Mouse (Mus musculus) lung, embryonic 16.5 days (tissue): Measurements from ENCODE around the gene Gm20431. TPM values are rescaled to one million over a fixed set of nuclear protein-coding genes. Genes with fewer than 3 reads are reported as not detected.
A peak's percentile ranks its signal among the peaks of the same experiment; 100 is the strongest.

Source experiments
- ATAC-seq: fragments of 200-750 bp; cut with Nextera tagmentation; 2 replicates; pipeline ENCODE4 v1.8.0; 2017; ENCODE audit warnings: low read depth, mild to moderate bottlenecking, moderate library complexity
- H3K27ac ChIP-seq: fragments of 300-500 bp; sonication (generic); 2 replicates; pipeline ENCODE4 v1.5.1; 2014; ENCODE audit warnings: mild to moderate bottlenecking, control low read depth, low read length
- H3K27me3 ChIP-seq: fragments of 300-500 bp; sonication (generic); 2 replicates; pipeline ENCODE4 v1.6.1; 2014; ENCODE audit warnings: low read depth, low read length, mixed read lengths; ENCODE audit not compliant: control insufficient read depth, insufficient read depth
- H3K36me3 ChIP-seq: fragments of 300-500 bp; sonication (generic); 2 replicates; pipeline ENCODE4 v1.6.1; 2014; ENCODE audit warnings: low read length; ENCODE audit not compliant: control insufficient read depth, insufficient read depth
- H3K4me1 ChIP-seq: fragments of 300-500 bp; sonication (generic); replicated peaks from 2 replicates; pipeline ENCODE4 v1.6.1; 2014; ENCODE audit warnings: low read length, mixed read lengths; ENCODE audit not compliant: control insufficient read depth, insufficient read depth
- H3K4me2 ChIP-seq: fragments of 300-500 bp; sonication (generic); 2 replicates; pipeline ENCODE4 v1.6.1; 2014; ENCODE audit warnings: low read depth, low read length, control low read depth
- H3K4me3 ChIP-seq: fragments of 300-500 bp; sonication (generic); 2 replicates; pipeline ENCODE4 v1.5.1; 2014; ENCODE audit warnings: mild to moderate bottlenecking, low read length, control low read depth
- H3K9ac ChIP-seq: fragments of 300-500 bp; sonication (generic); 2 replicates; pipeline ENCODE4 v1.6.1; 2014; ENCODE audit warnings: low read length, control low read depth
- H3K9me3 ChIP-seq: fragments of 300-500 bp; sonication (generic); 2 replicates; pipeline ENCODE4 v1.6.1; 2016; ENCODE audit warnings: low read length; ENCODE audit not compliant: control insufficient read depth
- WGBS: fragments of 180-500 bp; shearing (Covaris S2); extraction: QIAGEN DNeasy Blood & Tissue Kit; methylation state at CpG from one replicate; pipeline ENCODE4 v1.1.7; 2014; 5-methylcytosine and 5-hydroxymethylcytosine counted together
- polyA plus RNA-seq: library from polyadenylated mRNA; unstranded; fragments of >200 nt; fragmentation: Nextera tagmentation; extraction: Ambion mirVana; gene quantifications from 2 replicates; pipeline ENCODE4 v1.2.1, GENCODE M21; 2015

The Gm20431 gene
- polyA plus RNA-seq, 1 experiment from 2014 or later = 8.4 TPM

DNA sequence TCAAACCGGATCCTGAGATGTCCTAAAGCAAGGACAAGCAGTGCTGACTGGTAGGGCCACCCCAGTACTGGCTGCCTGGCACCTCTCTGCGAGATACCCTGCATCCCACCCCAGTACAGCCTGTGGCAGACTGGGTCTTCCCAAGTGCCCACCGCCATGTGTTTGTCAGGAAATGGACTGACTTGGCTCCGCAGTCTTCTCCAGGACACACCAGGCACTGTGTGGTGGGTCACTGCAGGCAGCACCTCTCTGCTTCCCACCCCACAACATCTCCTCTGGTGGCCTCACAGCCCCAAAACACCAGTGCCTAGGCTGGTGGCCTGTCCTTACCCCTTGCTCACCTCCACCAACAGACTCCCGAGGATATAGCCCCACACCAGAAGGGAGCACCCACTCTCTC lies 30.9 kb downstream of the Gm20431 start:
- Histone ChIP-seq H3K9ac (peak overlapping the region; percentile 94), H3K27me3 (no peaks in the 10 kb centered on the region), H3K9me3 (no peaks in the 10 kb centered on the region), H3K4me3 (peak overlapping the region; percentile 85), H3K4me1 (peaks cover 43% of the 10 kb centered on the region), H3K36me3 (peaks cover 3% of the 10 kb centered on the region; the same call in 1 of the 2 replicates), H3K27ac (peak overlapping the region; percentile 44), H3K4me2 (peak overlapping the region; percentile 90)
- 48% methylated on average over 5 of the region's 5 CpGs for WGBS
- no peak for ATAC-seq

DNA sequence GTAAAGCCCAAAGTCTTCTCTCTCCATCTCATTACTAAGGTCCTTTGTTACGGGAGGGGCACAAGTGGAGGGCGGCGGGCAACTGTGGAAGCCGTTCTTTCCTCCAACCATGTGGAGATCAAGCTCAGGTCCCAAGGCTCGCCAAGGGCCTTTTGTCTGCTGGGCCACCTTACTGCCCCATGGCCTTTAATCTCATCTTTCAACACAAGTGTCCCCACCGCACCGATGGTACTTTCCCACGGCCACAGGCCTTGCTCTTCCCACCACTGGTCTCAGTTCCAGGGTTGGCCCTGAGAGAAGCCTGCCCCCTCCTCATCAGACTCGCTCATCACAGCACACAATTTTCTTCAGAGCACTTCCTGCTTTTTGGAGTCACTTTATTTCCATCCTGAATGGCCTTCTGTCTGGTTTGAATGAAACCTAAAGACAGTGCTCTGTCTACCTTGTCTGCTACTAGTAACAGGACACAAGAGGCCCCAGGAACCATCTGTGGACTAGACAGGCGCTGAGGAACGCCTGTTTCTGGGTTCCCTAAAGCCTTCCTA lies 31.6 kb downstream of the Gm20431 start:
- WGBS = 72% methylated on average over 11 of the region's 11 CpGs
- H3K9ac ChIP-seq = peak overlapping the region; percentile 94
- peak overlapping the region; percentile 42; the same call in 1 of the 2 replicates for H3K27ac ChIP-seq
- peaks cover 3% of the 10 kb centered on the region; the same call in 1 of the 2 replicates for H3K36me3 ChIP-seq
- no peak for ATAC-seq
- peak overlapping the region; percentile 20 for H3K4me3 ChIP-seq
- H3K4me1 ChIP-seq = peaks cover 43% of the 10 kb centered on the region
- H3K9me3 ChIP-seq = no peaks in the 10 kb centered on the region
- H3K27me3 ChIP-seq = no peaks in the 10 kb centered on the region
- H3K4me2 ChIP-seq = peak overlapping the region; percentile 90; the same call in 1 of the 2 replicates

DNA sequence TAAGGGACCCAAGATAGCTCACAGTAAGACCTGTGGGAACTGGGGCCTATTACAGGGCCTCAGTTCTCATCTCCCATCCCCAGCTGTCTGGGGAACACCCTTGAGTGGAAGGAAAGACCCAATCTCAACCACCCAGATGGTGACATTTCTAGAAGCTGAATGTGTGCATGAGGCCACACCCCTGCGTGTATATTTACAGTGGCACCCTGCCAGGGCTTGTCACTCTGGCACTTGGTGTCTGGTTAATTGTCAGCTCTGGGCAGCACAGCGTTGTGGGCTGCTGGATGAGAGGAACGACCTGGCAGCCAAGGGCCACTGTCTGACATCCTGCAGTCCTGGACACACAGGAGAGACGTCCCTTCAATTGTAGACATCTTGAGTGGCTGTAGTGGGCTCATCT lies 32.4 kb downstream of the Gm20431 start:
- Histone ChIP-seq H3K9ac (peak overlapping the region; percentile 1; the same call in 1 of the 2 replicates), H3K27me3 (no peaks in the 10 kb centered on the region), H3K4me1 (peaks cover 40% of the 10 kb centered on the region), H3K36me3 (peaks cover 3% of the 10 kb centered on the region; the same call in 1 of the 2 replicates), H3K4me3 (no peak overlapping the region), H3K9me3 (no peaks in the 10 kb centered on the region), H3K4me2 (no peak overlapping the region), H3K27ac (peak overlapping the region; percentile 2; the same call in 1 of the 2 replicates)
- 6% methylated on average over 4 of the region's 4 CpGs for WGBS
- ATAC-seq = no peak

DNA sequence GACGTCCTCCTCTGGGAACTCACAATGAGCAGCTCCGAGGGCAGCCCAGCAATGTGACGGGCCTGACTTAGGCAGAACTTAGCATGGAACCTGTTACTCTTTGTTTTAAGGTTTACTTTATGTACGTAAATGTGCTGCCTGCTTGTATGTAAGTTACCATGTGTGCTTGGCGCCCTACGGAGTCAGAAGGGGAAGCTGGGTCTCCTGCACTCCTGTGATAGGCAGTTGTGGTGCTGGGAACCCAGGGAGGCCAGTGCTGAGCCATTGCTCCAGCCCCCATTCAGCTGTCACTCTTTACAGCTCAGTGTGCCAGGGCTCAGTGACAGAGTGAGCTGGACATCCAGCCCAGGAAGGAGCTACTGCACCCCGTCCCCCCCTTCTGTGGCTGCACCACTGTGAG lies 34.3 kb downstream of the Gm20431 start:
- peaks cover 33% of the 10 kb centered on the region for H3K4me1 ChIP-seq
- whole genome bisulfite sequencing = 81% methylated on average over 7 of the region's 7 CpGs

DNA sequence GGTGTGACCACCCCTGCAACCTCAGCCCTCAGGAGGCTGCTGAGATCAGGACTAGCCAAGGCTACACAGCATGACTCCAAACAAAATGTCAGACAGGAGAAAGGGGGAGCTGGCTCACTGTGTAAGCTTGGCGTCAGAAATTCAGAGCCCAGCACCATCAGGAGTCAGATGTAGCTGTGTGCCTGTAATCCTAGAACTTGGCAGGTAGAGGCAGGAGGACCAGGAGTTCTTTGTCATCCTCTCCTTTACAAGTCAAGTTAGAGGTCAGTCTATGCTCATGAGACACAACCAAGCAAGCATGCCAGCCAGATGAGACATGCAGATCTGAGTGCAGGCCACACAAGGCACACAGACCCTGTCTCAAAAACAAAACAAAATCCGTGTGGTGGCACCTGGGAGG lies 35.6 kb downstream of the Gm20431 start:
- H3K9me3 ChIP-seq = no peaks in the 10 kb centered on the region
- no peak overlapping the region for H3K4me3 ChIP-seq
- H3K27me3 ChIP-seq = no peaks in the 10 kb centered on the region
- H3K4me1 ChIP-seq = peaks cover 33% of the 10 kb centered on the region
- no peak overlapping the region; the same call in 1 of the 2 replicates for H3K9ac ChIP-seq
- no peak overlapping the region for H3K27ac ChIP-seq
- 38% methylated on average over 2 of the region's 2 CpGs for WGBS
- peaks cover 3% of the 10 kb centered on the region; the same call in 1 of the 2 replicates for H3K36me3 ChIP-seq
- H3K4me2 ChIP-seq = no peak overlapping the region
- no peak for ATAC-seq

More for the DNA sequence above, 34.3 kb downstream of the Gm20431 start:
- peaks cover 3% of the 10 kb centered on the region; the same call in 1 of the 2 replicates for H3K36me3 ChIP-seq
- H3K9me3 ChIP-seq = no peaks in the 10 kb centered on the region
- H3K27me3 ChIP-seq = no peaks in the 10 kb centered on the region
- H3K9ac ChIP-seq = no peak overlapping the region
- no peak overlapping the region for H3K4me2 ChIP-seq
- H3K4me3 ChIP-seq = no peak overlapping the region
- no peak for ATAC-seq
- H3K27ac ChIP-seq = no peak overlapping the region

DNA sequence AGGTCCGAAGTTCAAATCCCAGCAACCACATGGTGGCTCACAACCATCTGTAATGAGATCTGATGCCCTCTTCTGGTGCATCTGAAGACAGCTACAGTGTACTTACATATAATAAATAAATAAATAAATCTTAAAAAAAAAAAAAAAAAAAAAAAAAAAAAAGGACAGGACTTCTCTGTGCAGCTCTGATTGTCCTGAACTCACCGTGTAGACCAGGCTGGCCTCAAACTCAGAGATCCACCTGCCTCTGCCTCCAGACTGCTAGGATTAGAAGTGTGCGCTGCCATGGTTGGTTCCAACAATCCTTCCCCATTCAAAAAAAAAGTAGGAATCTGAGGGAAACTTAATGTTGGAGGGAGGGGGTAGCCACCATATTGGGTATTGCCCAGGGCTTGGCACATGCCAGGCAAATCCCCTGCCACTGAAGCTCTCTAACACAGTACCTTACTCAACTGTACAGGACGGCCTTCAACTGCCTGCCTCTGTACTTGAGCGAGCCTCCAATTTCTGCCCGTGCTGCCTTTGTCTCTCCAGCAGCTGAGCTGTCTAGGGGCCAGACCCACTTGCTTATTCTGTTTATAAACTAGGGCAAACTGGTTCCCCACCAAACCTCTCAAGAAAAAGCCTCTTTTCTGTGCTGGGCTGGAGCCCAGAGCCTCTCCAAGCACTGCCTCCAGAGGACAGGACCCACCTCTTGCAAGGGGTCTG lies 36.8 kb downstream of the Gm20431 start:
- Histone ChIP-seq H3K4me2 (no peak overlapping the region), H3K27me3 (no peaks in the 10 kb centered on the region), H3K4me3 (no peak overlapping the region), H3K27ac (no peak overlapping the region), H3K9me3 (no peaks in the 10 kb centered on the region), H3K4me1 (peaks cover 22% of the 10 kb centered on the region), H3K9ac (no peak overlapping the region), H3K36me3 (peaks cover 3% of the 10 kb centered on the region; the same call in 1 of the 2 replicates)
- ATAC-seq = no peak
- WGBS = 90% methylated on average over 5 of the region's 6 CpGs

DNA sequence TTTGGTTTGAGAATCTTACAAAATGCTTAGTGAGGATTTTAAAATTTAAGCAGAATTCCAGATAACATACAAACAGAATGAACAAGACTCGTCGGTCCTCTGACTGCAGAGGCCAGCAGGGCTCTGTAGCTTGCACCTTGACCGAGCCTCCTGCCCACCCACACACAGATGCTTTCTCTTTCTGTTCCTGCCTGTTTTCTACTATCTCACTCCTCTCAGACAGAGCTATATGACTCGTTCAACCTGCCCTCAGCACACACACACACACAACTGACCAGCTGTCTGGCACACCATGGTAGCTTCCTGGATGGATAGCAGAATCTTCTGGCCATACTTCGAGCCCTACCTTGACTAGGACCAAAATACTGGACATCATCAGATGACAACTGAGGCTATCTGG lies 38.3 kb downstream of the Gm20431 start:
- Histone ChIP-seq H3K9me3 (no peaks in the 10 kb centered on the region), H3K27ac (no peak overlapping the region), H3K4me3 (no peak overlapping the region), H3K9ac (no peak overlapping the region), H3K4me1 (peaks cover 6% of the 10 kb centered on the region), H3K36me3 (peaks cover 3% of the 10 kb centered on the region; the same call in 1 of the 2 replicates), H3K4me2 (no peak overlapping the region), H3K27me3 (no peaks in the 10 kb centered on the region)
- 64% methylated on average over 5 of the region's 5 CpGs for WGBS
- ATAC-seq = no peak

DNA sequence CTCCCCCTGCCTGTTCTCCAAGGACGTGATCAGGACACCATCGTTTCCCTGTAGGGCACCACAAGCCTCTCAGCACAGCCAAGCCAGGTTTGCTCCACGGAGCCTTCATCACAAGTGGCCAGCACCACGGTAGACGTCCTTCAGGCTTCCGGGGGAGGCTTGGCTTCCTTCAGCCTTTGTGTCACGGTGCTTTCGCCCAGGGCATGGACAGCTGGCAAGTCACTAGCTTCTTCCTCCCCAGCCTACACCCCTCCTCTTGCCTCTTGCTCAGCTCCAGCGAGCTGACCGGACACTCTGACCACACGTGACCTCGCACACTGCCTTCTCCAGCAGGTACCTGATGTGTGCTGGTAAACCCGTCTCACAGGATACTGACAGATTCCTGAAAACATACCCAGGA lies 38.9 kb downstream of the Gm20431 start:
- Histone ChIP-seq H3K4me1 (peaks cover 4% of the 10 kb centered on the region; the same call in 1 of the 2 replicates), H3K4me2 (no peak overlapping the region), H3K9me3 (no peaks in the 10 kb centered on the region), H3K27me3 (no peaks in the 10 kb centered on the region), H3K36me3 (peaks cover 5% of the 10 kb centered on the region), H3K27ac (no peak overlapping the region), H3K9ac (no peak overlapping the region), H3K4me3 (no peak overlapping the region)
- ATAC-seq = no peak
- 75% methylated on average over 13 of the region's 13 CpGs for WGBS

DNA sequence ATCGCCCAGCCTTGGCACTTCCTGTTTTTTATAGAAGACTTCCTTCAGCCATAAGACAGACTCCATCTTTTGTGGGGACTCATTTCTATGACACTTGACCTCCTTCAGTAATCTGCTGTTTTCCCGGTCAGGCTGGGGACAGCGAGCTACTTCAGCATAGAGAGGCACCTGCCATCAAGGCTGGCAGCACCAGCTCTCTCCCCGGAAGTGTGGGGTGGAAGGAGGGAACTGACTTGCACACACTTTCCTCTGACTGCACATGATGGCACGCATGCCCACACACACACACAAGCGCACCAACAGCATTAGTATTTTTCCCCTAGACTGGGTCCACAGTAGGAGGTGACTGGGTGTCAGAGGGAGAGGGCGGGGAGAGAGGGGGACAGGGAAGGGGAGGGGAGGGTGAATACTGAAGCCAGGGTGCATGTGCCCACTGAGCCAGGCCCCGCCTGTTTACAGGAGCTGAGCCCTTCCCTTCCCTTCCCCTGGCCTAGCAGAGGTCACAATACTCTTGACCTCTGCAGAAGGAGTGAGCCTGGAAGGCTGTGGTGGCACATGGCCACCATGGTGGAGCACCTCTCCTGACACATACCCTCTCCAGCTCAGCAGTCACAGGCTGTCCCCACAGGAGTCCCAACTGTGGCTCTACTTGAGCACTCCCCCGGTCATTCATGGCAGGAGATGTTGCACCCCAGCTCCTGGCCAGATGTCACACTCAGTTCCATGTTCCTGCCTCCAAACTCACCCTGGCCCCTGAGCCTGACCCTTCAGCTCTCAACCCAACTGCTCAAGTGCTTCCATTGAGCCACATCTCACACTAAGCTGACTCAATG lies 39.8 kb downstream of the Gm20431 start:
- Histone ChIP-seq H3K4me3 (no peak overlapping the region), H3K27ac (no peak overlapping the region), H3K4me1 (peaks cover 4% of the 10 kb centered on the region; the same call in 1 of the 2 replicates), H3K9ac (no peak overlapping the region), H3K27me3 (no peaks in the 10 kb centered on the region), H3K36me3 (peaks cover 10% of the 10 kb centered on the region), H3K4me2 (no peak overlapping the region), H3K9me3 (no peaks in the 10 kb centered on the region)
- 72% methylated on average over 9 of the region's 9 CpGs for WGBS
- ATAC-seq = peak; percentile 25; the same call in 1 of the 2 replicates
